Comparison of ENCODE assay signal across 8 mouse cellular contexts in the genomic region with DNA sequence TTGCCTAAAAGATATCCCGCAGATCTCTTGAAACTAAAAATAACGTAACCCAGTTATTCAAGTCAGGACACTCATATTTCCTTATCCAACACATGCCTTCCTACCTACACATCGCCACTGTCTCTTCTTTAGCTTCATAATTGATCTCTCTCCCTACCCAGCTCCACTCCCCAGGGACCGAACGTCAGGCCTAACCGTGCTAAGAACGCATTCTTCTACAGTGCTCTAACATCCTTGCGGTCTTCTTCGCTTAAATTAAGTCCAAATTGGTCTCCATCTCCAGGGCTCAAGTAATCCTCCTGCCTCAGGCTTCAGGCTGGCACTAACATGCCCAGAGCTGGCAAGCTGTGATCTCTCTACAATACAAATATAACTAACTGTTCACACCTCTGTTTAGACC. TPM values are rescaled to one million over a fixed set of nuclear protein-coding genes. Genes with fewer than 3 reads are reported as not detected.
DNase-seq lines count a peak whose midpoint lies in the region; ATAC-seq lines count a peak whose summit lies in the region.

No protein-coding gene starts in this region.

- peak overlapping the region; percentile 100 for H3K27ac ChIP-seq in embryonic facial prominence, embryonic 10.5 days (replicated peaks)
- H3K27ac ChIP-seq in hindbrain, embryonic 11.5 days (ENCODE audit: low read depth, low read length): peak overlapping the region; percentile 94

- no peak for ATAC-seq in megakaryocyte, adult 5-6 weeks (ENCODE audit: poor library complexity, severe bottlenecking)
- no peak for ATAC-seq in hindbrain, embryonic 11.5 days (ENCODE audit: low FRiP score)
- no peak for ATAC-seq in monocyte, adult 5-6 weeks (replicated peaks; ENCODE audit: insufficient number of reproducible peaks, low FRiP score, low TSS enrichment, poor library complexity, severe bottlenecking)

- no peaks in the 10 kb centered on the region for H3K27me3 ChIP-seq in megakaryocyte, embryonic 14.5 days (replicated peaks)
- H3K27me3 ChIP-seq in embryonic facial prominence, embryonic 10.5 days (replicated peaks; ENCODE audit: low read depth, poor library complexity, severe bottlenecking): no peaks in the 10 kb centered on the region
- no peaks in the 10 kb centered on the region for H3K27me3 ChIP-seq in hindbrain, embryonic 11.5 days (ENCODE audit: control insufficient read depth, insufficient read depth, low read length)

- no peak for DNase-seq in embryonic facial prominence, embryonic 10.5 days (ENCODE audit: low spot score)
- DNase-seq in hindbrain, embryonic 11.5 days (ENCODE audit: low spot score): peak; percentile 48
- DNase-seq in mesoderm, embryonic 11.5 days (ENCODE audit: low read depth, low spot score): peak; percentile 34
- DNase-seq in natural killer cell, adult 2 months (ENCODE audit: low spot score in 2 of 2): no peak
- no peak for DNase-seq in kidney, postnatal 10 days

- H3K9ac ChIP-seq in hindbrain, embryonic 11.5 days (ENCODE audit: low read depth, low read length): peak overlapping the region; percentile 82

- 45% methylated on average over 9 of the region's 9 CpGs for WGBS in embryonic facial prominence, embryonic 10.5 days
- 42% methylated on average over 9 of the region's 9 CpGs for WGBS in hindbrain, embryonic 11.5 days

- H3K9me3 ChIP-seq in megakaryocyte, embryonic 14.5 days: no peaks in the 10 kb centered on the region
- H3K9me3 ChIP-seq in embryonic facial prominence, embryonic 10.5 days: no peaks in the 10 kb centered on the region
- H3K9me3 ChIP-seq in hindbrain, embryonic 11.5 days (ENCODE audit: control insufficient read depth, low read length): no peaks in the 10 kb centered on the region

- H3K36me3 ChIP-seq in megakaryocyte, embryonic 14.5 days (replicated peaks; ENCODE audit: low read length): peaks cover 46% of the 10 kb centered on the region
- peaks cover 16% of the 10 kb centered on the region; the same call in 1 of the 2 replicates for H3K36me3 ChIP-seq in embryonic facial prominence, embryonic 10.5 days (replicated peaks)
- no peaks in the 10 kb centered on the region for H3K36me3 ChIP-seq in hindbrain, embryonic 11.5 days (ENCODE audit: control insufficient read depth, insufficient read depth, low read length)

- peak overlapping the region; percentile 79 for H3K4me2 ChIP-seq in hindbrain, embryonic 11.5 days (replicated peaks; ENCODE audit: low read depth, low read length)

- H3K4me1 ChIP-seq in megakaryocyte, embryonic 14.5 days: peaks cover 57% of the 10 kb centered on the region
- H3K4me1 ChIP-seq in embryonic facial prominence, embryonic 10.5 days: peaks cover 34% of the 10 kb centered on the region
- no peaks in the 10 kb centered on the region for H3K4me1 ChIP-seq in hindbrain, embryonic 11.5 days (replicated peaks; ENCODE audit: control insufficient read depth, insufficient read depth, low read length)

- H3K4me3 ChIP-seq in megakaryocyte, embryonic 14.5 days (replicated peaks): peak overlapping the region; percentile 96
- H3K4me3 ChIP-seq in embryonic facial prominence, embryonic 10.5 days: peak overlapping the region; percentile 84
- peak overlapping the region; percentile 76 for H3K4me3 ChIP-seq in hindbrain, embryonic 11.5 days (ENCODE audit: low read depth, low read length)

RNA-seq across cellular contexts. Expression of a gene that starts 0.7 kb away (rescaled TPM):
- polyA plus RNA-seq in megakaryocyte, embryonic 14.5 days (2012; ENCODE audit: insufficient read depth, low replicate concordance): 19.6 and 45.4 TPM in 2 replicates
- 22.4 and 23.6 TPM in 2 replicates for total RNA-seq in megakaryocyte, adult 5-6 weeks (2015)
- total RNA-seq in megakaryocyte, adult 5-6 weeks (2017): 12.1 and 13.1 TPM in 2 replicates
- polyA plus RNA-seq in embryonic facial prominence, embryonic 10.5 days (2016; fragmentation: Nextera tagmentation; extraction: Ambion mirVana): 50.3 and 50.4 TPM in 2 replicates
- polyA plus RNA-seq in hindbrain, embryonic 11.5 days (2014; fragmentation: Nextera tagmentation; extraction: Ambion mirVana): 46.6 and 49.5 TPM in 2 replicates
- 9.8 to 12.6 TPM (median 11.4 TPM) in 3 replicates for total RNA-seq in monocyte, adult 5-6 weeks (2017)

RNA-seq across cellular contexts. Expression of a gene that starts 17.2 kb away (rescaled TPM):
- polyA plus RNA-seq in megakaryocyte, embryonic 14.5 days (2012; ENCODE audit: insufficient read depth, low replicate concordance): 3.2 and 6.1 TPM in 2 replicates
- 6.5 and 9.7 TPM in 2 replicates for total RNA-seq in megakaryocyte, adult 5-6 weeks (2015)
- 37.1 and 39.2 TPM in 2 replicates for total RNA-seq in megakaryocyte, adult 5-6 weeks (2017)
- 33.6 and 36.8 TPM in 2 replicates for polyA plus RNA-seq in embryonic facial prominence, embryonic 10.5 days (2016; fragmentation: Nextera tagmentation; extraction: Ambion mirVana)
- 30.7 and 35.3 TPM in 2 replicates for polyA plus RNA-seq in hindbrain, embryonic 11.5 days (2014; fragmentation: Nextera tagmentation; extraction: Ambion mirVana)
- total RNA-seq in monocyte, adult 5-6 weeks (2017): 35.1 to 41.2 TPM (median 36.1 TPM) in 3 replicates

RNA-seq across cellular contexts. Expression of a gene that starts 17.2 kb away (rescaled TPM):
- 1.3 and 11.9 TPM in 2 replicates for polyA plus RNA-seq in megakaryocyte, embryonic 14.5 days (2012; ENCODE audit: insufficient read depth, low replicate concordance)
- total RNA-seq in megakaryocyte, adult 5-6 weeks (2015): 26.1 and 38.4 TPM in 2 replicates
- total RNA-seq in megakaryocyte, adult 5-6 weeks (2017): 16.0 and 27.3 TPM in 2 replicates
- 156 TPM in 2 replicates for polyA plus RNA-seq in embryonic facial prominence, embryonic 10.5 days (2016; fragmentation: Nextera tagmentation; extraction: Ambion mirVana)
- polyA plus RNA-seq in hindbrain, embryonic 11.5 days (2014; fragmentation: Nextera tagmentation; extraction: Ambion mirVana): 68.3 and 68.4 TPM in 2 replicates
- 26.8 to 86.9 TPM (median 34.0 TPM) in 3 replicates for total RNA-seq in monocyte, adult 5-6 weeks (2017)

RNA-seq across cellular contexts. Expression of a gene that starts 32.4 kb away (rescaled TPM):
- polyA plus RNA-seq in megakaryocyte, embryonic 14.5 days (2012; ENCODE audit: insufficient read depth, low replicate concordance): not detected in 2 replicates
- total RNA-seq in megakaryocyte, adult 5-6 weeks (2015): 0.09 TPM in 1 of 2 replicates, not detected in the other
- 0.16 and 0.59 TPM in 2 replicates for total RNA-seq in megakaryocyte, adult 5-6 weeks (2017)
- 1.2 and 1.6 TPM in 2 replicates for polyA plus RNA-seq in embryonic facial prominence, embryonic 10.5 days (2016; fragmentation: Nextera tagmentation; extraction: Ambion mirVana)
- 1.3 and 2.0 TPM in 2 replicates for polyA plus RNA-seq in hindbrain, embryonic 11.5 days (2014; fragmentation: Nextera tagmentation; extraction: Ambion mirVana)
- total RNA-seq in monocyte, adult 5-6 weeks (2017): not detected in 3 replicates

RNA-seq across cellular contexts. Expression of a gene that starts 33.4 kb away (rescaled TPM):
- polyA plus RNA-seq in megakaryocyte, embryonic 14.5 days (2012; ENCODE audit: insufficient read depth, low replicate concordance): 18.6 and 97.6 TPM in 2 replicates
- total RNA-seq in megakaryocyte, adult 5-6 weeks (2015): 95.3 and 105 TPM in 2 replicates
- 54.6 and 78.6 TPM in 2 replicates for total RNA-seq in megakaryocyte, adult 5-6 weeks (2017)
- polyA plus RNA-seq in embryonic facial prominence, embryonic 10.5 days (2016; fragmentation: Nextera tagmentation; extraction: Ambion mirVana): 100 and 105 TPM in 2 replicates
- 108 and 114 TPM in 2 replicates for polyA plus RNA-seq in hindbrain, embryonic 11.5 days (2014; fragmentation: Nextera tagmentation; extraction: Ambion mirVana)
- total RNA-seq in monocyte, adult 5-6 weeks (2017): 46.7 to 66.9 TPM (median 63.4 TPM) in 3 replicates

Comparison
In these comparisons a context has a peak if more than half of its experiments do, and no peak if none do; other contexts are left out.
1. DNase-seq: peak in hindbrain, embryonic 11.5 days (single experiment) and mesoderm, embryonic 11.5 days (single experiment); none in embryonic facial prominence, embryonic 10.5 days (single experiment), natural killer cell, adult 2 months (0 of 2) and kidney, postnatal 10 days (single experiment).
2. Peak in every context shown above with its lines, with median percentiles within 50 percentile points of each other: H3K4me3 ChIP-seq.